Mouse (Mus musculus): Measurements from ENCODE around the gene Aamdc.

DNA sequence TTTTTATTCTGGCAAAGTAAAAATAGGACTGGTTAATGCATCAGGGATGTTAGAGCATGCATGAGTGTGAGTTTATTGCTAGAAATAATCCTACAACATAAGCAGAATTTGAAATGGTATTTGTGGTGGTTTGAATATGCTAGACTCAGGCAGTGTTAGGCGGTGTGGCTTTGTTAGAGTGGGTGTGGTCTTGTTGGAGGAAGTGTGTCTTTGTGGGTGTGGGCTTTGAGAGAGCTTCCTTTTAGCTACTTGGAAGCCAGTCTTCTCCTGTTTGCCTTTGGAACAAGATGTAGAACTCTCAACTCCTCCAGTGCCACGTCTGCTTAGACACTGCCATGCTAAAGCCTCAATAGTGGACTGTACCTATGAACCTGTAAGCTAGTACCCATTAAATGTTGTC, 19.3 kb upstream of the Aamdc start:
- TF ChIP-seq POLR2A (IDR thresholded peaks at IDR 0.05; ENCODE audit: low read depth, low read length) (no peak), CTCF (conservative IDR thresholded peaks at IDR 0.05; ENCODE audit: insufficient read depth, insufficient read length, low read depth, low read length) (no peak)
